Mouse (Mus musculus) lung, postnatal 4 days (tissue): ENCODE measurements at regions not wholly inside any gene's neighbourhood (a gene's known extent, or its start where the extent isn't known, plus 50 kb on each side); places are given as distances from the start of the nearest gene placed in this dataset.

Source experiments
- DNase-seq, 2 experiments: peaks; one replicate each; pipeline ENCODE4 v3.0.0; 2021

DNA sequence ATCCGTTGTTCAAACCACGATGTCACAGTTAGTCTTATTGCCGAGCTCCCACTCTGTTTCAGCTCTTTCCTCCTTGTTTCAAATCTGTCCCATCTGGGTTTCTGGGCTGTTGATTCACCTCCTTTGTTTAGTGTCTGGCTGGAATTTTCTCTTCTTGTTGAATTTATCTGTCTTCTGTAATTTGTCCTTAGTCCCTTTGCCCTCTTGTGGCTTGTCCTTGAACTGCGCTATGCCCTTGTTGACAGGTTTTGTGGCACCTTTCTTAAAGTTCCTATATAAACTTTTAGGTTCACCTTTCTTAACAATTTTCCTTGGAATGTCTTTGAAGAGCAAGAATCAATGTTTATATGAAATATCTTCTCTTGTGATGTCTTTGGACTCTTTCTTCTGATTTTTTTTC, 658.2 kb downstream of the Rps29 start:
- DNase-seq: peak in 1 of 2 experiments; percentile 8

DNA sequence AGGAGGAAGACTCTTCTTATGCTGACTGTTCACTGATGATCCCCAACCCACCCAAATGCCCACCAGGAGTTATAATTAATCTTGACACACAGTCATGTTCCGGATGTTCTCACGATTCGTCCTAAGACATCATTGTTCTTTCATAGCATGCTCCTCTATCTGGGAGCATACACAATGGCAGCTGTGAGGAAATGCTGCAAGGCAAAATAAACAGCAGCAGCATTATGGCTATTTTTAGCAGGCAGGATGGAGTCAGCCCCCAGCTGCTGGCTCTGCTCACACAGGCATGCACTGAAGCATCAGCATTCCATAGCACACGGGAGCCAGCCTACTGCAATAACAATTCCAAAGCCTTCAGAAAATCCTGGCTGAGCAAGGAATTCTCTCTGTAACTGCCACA, 696.0 kb downstream of the Rps29 start:
- peak; percentile 45 to 68 for DNase-seq

DNA sequence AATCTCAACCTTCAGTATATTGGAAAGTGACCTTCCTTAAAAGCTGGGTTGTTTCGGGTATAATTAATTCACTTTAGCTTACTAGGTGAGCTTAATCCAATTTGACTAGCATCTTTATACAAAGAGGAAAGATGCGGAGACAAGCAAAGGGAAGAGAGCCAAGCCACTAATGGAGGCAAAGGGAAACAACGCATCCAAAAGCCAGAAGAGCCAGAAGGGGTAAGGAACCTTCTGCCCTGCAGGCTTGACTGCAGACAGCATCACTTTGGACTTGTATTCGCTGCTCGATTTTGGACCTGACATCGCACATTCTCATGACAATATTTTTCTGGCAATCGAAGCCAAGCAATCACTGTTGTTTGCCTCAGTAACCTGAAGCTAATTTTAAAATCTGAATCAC, 700.8 kb downstream of the Rps29 start:
- no peak for DNase-seq

DNA sequence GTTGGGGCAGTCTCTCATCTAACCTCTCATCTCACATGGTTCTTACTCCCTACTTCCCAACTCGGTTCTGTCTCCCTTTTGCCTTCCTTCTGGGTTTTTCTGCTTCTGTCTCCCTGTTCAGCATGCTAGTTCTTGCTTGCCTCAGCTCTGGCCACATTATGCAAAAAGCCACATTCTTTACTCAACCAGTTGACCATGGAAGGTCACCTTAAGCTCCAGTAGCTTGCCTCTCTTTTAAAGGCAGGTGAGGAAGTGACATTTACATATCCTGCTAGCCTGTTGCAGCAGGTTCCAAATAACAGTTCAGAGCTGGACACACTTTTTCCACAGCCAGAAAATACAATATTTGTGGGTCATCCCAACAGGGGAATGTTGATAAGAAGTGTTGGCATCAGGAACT, 732.4 kb downstream of the Rps29 start:
- DNase-seq: no peak

DNA sequence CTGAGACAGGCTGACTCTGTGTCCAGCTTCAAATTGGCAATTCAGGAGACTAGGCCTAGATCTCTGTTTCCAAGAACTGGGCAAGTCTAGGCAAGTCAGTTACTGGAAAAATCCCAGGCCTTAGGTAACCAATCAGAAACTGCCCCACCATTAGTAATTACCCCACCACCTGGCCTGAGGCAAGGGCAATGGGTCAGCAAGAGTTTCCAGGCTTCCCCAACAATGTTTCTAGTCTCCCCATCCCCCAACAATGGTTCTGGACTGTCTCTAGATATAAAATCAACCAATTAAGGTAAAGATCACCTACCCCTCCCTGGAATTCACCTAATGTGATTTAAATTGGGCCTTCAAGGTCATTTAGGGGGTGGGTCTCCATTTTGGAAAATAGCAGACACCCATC, 734.0 kb downstream of the Rps29 start:
- DNase-seq: no peak
